Mouse (Mus musculus) embryonic fibroblast, embryonic 13.5 days (primary cell): Measurements from ENCODE around the gene Nxpe4.

Experiments
- CTCF ChIP-seq: IDR thresholded peaks from 2 replicates; pipeline ENCODE4 v1.5.1; 2011; ENCODE audit warnings: mild to moderate bottlenecking, control low read depth, low read length, moderate library complexity, borderline replicate concordance; ENCODE audit not compliant: insufficient read depth
- POLR2A ChIP-seq: IDR thresholded peaks from 2 replicates; pipeline ENCODE4 v1.6.1; 2011; ENCODE audit warnings: low read depth, mild to moderate bottlenecking, control low read depth, low read length, moderate library complexity

GRCm38 (mm10) chr9:48362743-48363142, 200.9 kb downstream of the Nxpe4 start:
- no peak for TF ChIP-seq CTCF
- TF ChIP-seq POLR2A = no peak
